Mouse (Mus musculus) CH12.LX (cell line): ENCODE measurements around the gene Slc19a2.

Experiments
- CHD2 ChIP-seq: IDR thresholded peaks from 2 replicates; pipeline ENCODE4 v1.6.1; 2011; ENCODE audit warnings: low read length, improper control_type of control experiment
- CTCF ChIP-seq, 2 experiments: IDR thresholded peaks in 1 of 2; conservative IDR thresholded peaks in 1 of 2; 2 replicates each; pipeline ENCODE4 v1.5.1; 2011 to 2012; ENCODE audit warnings: low read depth in 2 of 2, low read length in 2 of 2, improper control_type of control experiment in 1 of 2, inconsistent platforms in 1 of 2, mild to moderate bottlenecking in 1 of 2, moderate library complexity in 1 of 2
- ELF1 ChIP-seq: IDR thresholded peaks from 2 replicates; pipeline ENCODE4 v1.6.1; 2014; ENCODE audit warnings: low read depth, mild to moderate bottlenecking, inconsistent platforms, low read length, improper control_type of control experiment
- EP300 ChIP-seq: IDR thresholded peaks from 2 replicates; pipeline ENCODE4 v1.6.1; 2011; ENCODE audit warnings: low read length, improper control_type of control experiment
- HCFC1 ChIP-seq: IDR thresholded peaks from 2 replicates; pipeline ENCODE4 v1.6.1; 2012; ENCODE audit warnings: low read depth, mild to moderate bottlenecking, inconsistent platforms, low read length, improper control_type of control experiment
- KAT2A ChIP-seq: IDR thresholded peaks from 2 replicates; pipeline ENCODE4 v1.6.1; 2012; ENCODE audit warnings: low read length, improper control_type of control experiment, inconsistent platforms; ENCODE audit not compliant: insufficient replicate concordance
- MXI1 ChIP-seq: IDR thresholded peaks from 2 replicates; pipeline ENCODE4 v1.6.1; 2011; ENCODE audit warnings: mild to moderate bottlenecking, low read depth, low read length, improper control_type of control experiment
- POLR2A ChIP-seq: IDR thresholded peaks from 2 replicates; pipeline ENCODE4 v1.6.1; 2011; ENCODE audit warnings: low read depth, mild to moderate bottlenecking, improper control_type of control experiment, low read length
- RCOR1 ChIP-seq: conservative IDR thresholded peaks from 2 replicates; pipeline ENCODE4 v1.6.1; 2012; ENCODE audit warnings: low read depth, mild to moderate bottlenecking, inconsistent platforms, low read length, improper control_type of control experiment

DNA sequence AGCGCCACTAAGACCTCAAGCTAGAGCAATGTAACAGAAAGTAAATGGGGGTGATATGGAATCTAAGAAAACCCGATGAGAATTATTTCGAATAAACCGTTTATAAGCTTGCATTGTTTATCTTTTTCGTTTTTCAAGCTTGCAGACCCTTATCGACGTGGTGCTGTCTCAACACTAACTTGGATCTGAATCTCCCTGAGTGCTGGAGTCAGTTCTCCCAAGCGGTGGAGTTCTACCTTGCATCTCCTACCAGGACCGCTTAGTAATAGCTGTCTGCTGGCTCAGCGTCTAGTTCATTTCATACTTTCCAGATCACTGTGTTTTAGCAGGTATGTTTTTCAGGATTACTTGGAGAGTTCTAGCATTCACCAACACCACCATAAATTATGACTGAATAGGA lies 59.1 kb downstream of the Slc19a2 start:
- TF ChIP-seq CTCF (conservative IDR thresholded peaks at IDR 0.05 in 1 of 2, IDR thresholded peaks at IDR 0.05 in 1 of 2; ENCODE audit: low read depth in 2 of 2, low read length in 2 of 2) (no peak), POLR2A (no peak), HCFC1 (no peak), ELF1 (no peak), CHD2 (no peak), EP300 (no peak), MXI1 (no peak), RCOR1 (no peak), KAT2A (no peak)
